ENCODE assay signal across 8 mouse cellular contexts in genomic region chr17:74846031-74846891, GRCm38 (mm10).
DNase-seq lines count a peak whose midpoint lies in the region; ATAC-seq and TF ChIP-seq lines count a peak whose summit lies in the region.

No protein-coding gene starts in this region.

- WGBS in forebrain, embryonic 11.5 days: 51% methylated on average over 10 of the region's 10 CpGs
- WGBS in forebrain, embryonic 13.5 days: 50% methylated on average over 10 of the region's 10 CpGs
- WGBS in intestine, embryonic 15.5 days: 40% methylated on average over 10 of the region's 10 CpGs

- no peak for TF ChIP-seq POLR2A in embryonic fibroblast, embryonic 13.5 days (IDR thresholded peaks at IDR 0.05; ENCODE audit: low read depth, low read length)

- no peaks in the 10 kb centered on the region for H3K36me3 ChIP-seq in forebrain, embryonic 11.5 days (ENCODE audit: control insufficient read depth, insufficient read depth, low read length)
- no peaks in the 10 kb centered on the region for H3K36me3 ChIP-seq in forebrain, embryonic 13.5 days (ENCODE audit: poor library complexity, severe bottlenecking)
- no peaks in the 10 kb centered on the region for H3K36me3 ChIP-seq in intestine, embryonic 15.5 days

- no peak overlapping the region for H3K4me3 ChIP-seq in forebrain, embryonic 11.5 days (ENCODE audit: low read depth, low read length)
- H3K4me3 ChIP-seq in forebrain, embryonic 13.5 days: no peak overlapping the region
- no peak overlapping the region for H3K4me3 ChIP-seq in embryonic fibroblast, embryonic 13.5 days (ENCODE audit: insufficient read depth, low read length)
- no peak overlapping the region for H3K4me3 ChIP-seq in intestine, embryonic 15.5 days (replicated peaks)

- no peak for DNase-seq in forebrain, embryonic 11.5 days (ENCODE audit: low spot score)
- peak; percentile 45 to 65 for DNase-seq in lung, adult 18-20 months
- no peak for DNase-seq in c-Kit-positive CD71-positive TER-119-positive erythroid progenitor cells, embryonic 14.5 days (ENCODE audit: low spot score)
- no peak for DNase-seq in cerebellum, adult 11-12 months
- DNase-seq in cerebellum, postnatal 14 days: no peak

- no peaks in the 10 kb centered on the region for H3K27me3 ChIP-seq in forebrain, embryonic 11.5 days (ENCODE audit: control insufficient read depth, insufficient read depth, low read length)
- no peaks in the 10 kb centered on the region for H3K27me3 ChIP-seq in forebrain, embryonic 13.5 days
- no peaks in the 10 kb centered on the region for H3K27me3 ChIP-seq in intestine, embryonic 15.5 days (replicated peaks)

- H3K4me1 ChIP-seq in forebrain, embryonic 11.5 days (replicated peaks; ENCODE audit: control insufficient read depth, insufficient read depth, low read length): no peaks in the 10 kb centered on the region; the same call in 1 of the 2 replicates
- H3K4me1 ChIP-seq in forebrain, embryonic 13.5 days: no peaks in the 10 kb centered on the region
- peaks cover 6% of the 10 kb centered on the region for H3K4me1 ChIP-seq in embryonic fibroblast, embryonic 13.5 days (ENCODE audit: control insufficient read depth, insufficient read depth, low read length)
- H3K4me1 ChIP-seq in intestine, embryonic 15.5 days (replicated peaks): 0 out of 2 replicates have a peak, but pooled peaks cover 3% of the 10 kb centered on the region

- no peaks in the 10 kb centered on the region for H3K9me3 ChIP-seq in forebrain, embryonic 11.5 days (ENCODE audit: control insufficient read depth, low read length)
- H3K9me3 ChIP-seq in forebrain, embryonic 13.5 days (replicated peaks): no peaks in the 10 kb centered on the region
- no peaks in the 10 kb centered on the region for H3K9me3 ChIP-seq in intestine, embryonic 15.5 days

- no peak overlapping the region for H3K9ac ChIP-seq in forebrain, embryonic 11.5 days (ENCODE audit: low read length)
- no peak overlapping the region for H3K9ac ChIP-seq in forebrain, embryonic 13.5 days
- no peak overlapping the region for H3K9ac ChIP-seq in intestine, embryonic 15.5 days

- ATAC-seq in forebrain, embryonic 11.5 days (replicated peaks; ENCODE audit: low FRiP score): peak; percentile 55; the same call in 1 of the 2 replicates
- ATAC-seq in forebrain, embryonic 13.5 days: no peak
- peak; percentile 59 for ATAC-seq in intestine, embryonic 15.5 days

- H3K27ac ChIP-seq in forebrain, embryonic 11.5 days (ENCODE audit: low read depth, low read length): no peak overlapping the region
- H3K27ac ChIP-seq in forebrain, embryonic 13.5 days: no peak overlapping the region
- 0 out of 2 replicates have a peak overlapping the region, but pooled peaks have one; percentile 2 for H3K27ac ChIP-seq in embryonic fibroblast, embryonic 13.5 days (ENCODE audit: insufficient read depth, low read length)
- H3K27ac ChIP-seq in intestine, embryonic 15.5 days: peak overlapping the region; percentile 33

- H3K4me2 ChIP-seq in forebrain, embryonic 11.5 days (ENCODE audit: low read depth, low read length, severe bottlenecking): no peak overlapping the region
- no peak overlapping the region for H3K4me2 ChIP-seq in forebrain, embryonic 13.5 days
- no peak overlapping the region for H3K4me2 ChIP-seq in intestine, embryonic 15.5 days (replicated peaks)

- no peak for TF ChIP-seq CTCF in embryonic fibroblast, embryonic 13.5 days (IDR thresholded peaks at IDR 0.05; ENCODE audit: borderline replicate concordance, insufficient read depth, low read length)

Comparison
In these comparisons a context has a peak if more than half of its experiments do, and no peak if none do; other contexts are left out.
1. DNase-seq: peak in lung, adult 18-20 months (2 of 2); none in forebrain, embryonic 11.5 days (single experiment), c-Kit-positive CD71-positive TER-119-positive erythroid progenitor cells, embryonic 14.5 days (single experiment), cerebellum, adult 11-12 months (single experiment) and cerebellum, postnatal 14 days (0 of 2).
2. H3K27ac ChIP-seq: peak in embryonic fibroblast, embryonic 13.5 days (single experiment) and intestine, embryonic 15.5 days (single experiment); none in forebrain, embryonic 11.5 days (single experiment) and forebrain, embryonic 13.5 days (single experiment).